Mouse (Mus musculus): ENCODE results near the gene Vim.
A peak's percentile ranks its signal among the peaks of the same experiment; 100 is the strongest.

Gene Vim

GRCm38 (mm10) chr2:13573408-13574065 lies at the start of gene Vim:
TSS of gene Vim (plus strand) at chr2:13573927.
- DNase-seq (ENCODE audit: low spot score in 2 of 2): peak; percentile 28 to 85

- DNase-seq (ENCODE audit: low spot score in 2 of 2): no peak
These were observed 47.5 kb upstream of the Vim start for GRCm38 (mm10) chr2:13526205-13526604.

- DNase-seq (ENCODE audit: low spot score in 2 of 2): no peak
These were observed 46.6 kb upstream of the Vim start for GRCm38 (mm10) chr2:13527125-13527524.

- no peak for DNase-seq (ENCODE audit: low spot score in 2 of 2)
These were observed 46.2 kb upstream of the Vim start for GRCm38 (mm10) chr2:13527531-13527930.

- no peak for DNase-seq (ENCODE audit: low spot score in 2 of 2)
These were observed 44.3 kb upstream of the Vim start for GRCm38 (mm10) chr2:13529253-13529933.

- no peak for DNase-seq (ENCODE audit: low spot score in 2 of 2)
These were observed 43.1 kb upstream of the Vim start for GRCm38 (mm10) chr2:13530639-13531038.

- no peak for DNase-seq (ENCODE audit: low spot score in 2 of 2)
These were observed 37.0 kb upstream of the Vim start for GRCm38 (mm10) chr2:13536747-13537146.

- peak in 1 of 2 experiments; percentile 62 for DNase-seq (ENCODE audit: low spot score in 2 of 2)
These were observed 36.0 kb upstream of the Vim start for GRCm38 (mm10) chr2:13537733-13538132.

GRCm38 (mm10) chr2:13538258-13538657 lies 35.5 kb upstream of the Vim start:
- no peak for DNase-seq (ENCODE audit: low spot score in 2 of 2)

- no peak for DNase-seq (ENCODE audit: low spot score in 2 of 2)
These were observed 34.9 kb upstream of the Vim start for GRCm38 (mm10) chr2:13538704-13539377.

GRCm38 (mm10) chr2:13539860-13540259 lies 33.9 kb upstream of the Vim start:
- no peak for DNase-seq (ENCODE audit: low spot score in 2 of 2)

- DNase-seq (ENCODE audit: low spot score in 2 of 2): no peak
These were observed 30.1 kb upstream of the Vim start for GRCm38 (mm10) chr2:13543519-13544124.

- peak; percentile 79 to 83 for DNase-seq (ENCODE audit: low spot score in 2 of 2)
These were observed 29.4 kb upstream of the Vim start, which contains the start of gene Trdmt1 for GRCm38 (mm10) chr2:13544193-13544824. TSS of gene Trdmt1 (minus strand) at chr2:13544668.

- no peak for DNase-seq (ENCODE audit: low spot score in 2 of 2)
These were observed 25.0 kb upstream of the Vim start for GRCm38 (mm10) chr2:13548749-13549148.

GRCm38 (mm10) chr2:13553966-13554365 lies 19.8 kb upstream of the Vim start:
- no peak for DNase-seq (ENCODE audit: low spot score in 2 of 2)

- no peak for DNase-seq (ENCODE audit: low spot score in 2 of 2)
These were observed 17.5 kb upstream of the Vim start for GRCm38 (mm10) chr2:13556239-13556638.

- no peak for DNase-seq (ENCODE audit: low spot score in 2 of 2)
These were observed 16.3 kb upstream of the Vim start for GRCm38 (mm10) chr2:13557145-13558030.

- DNase-seq (ENCODE audit: low spot score in 2 of 2): peak in 1 of 2 experiments; percentile 31
These were observed 15.0 kb upstream of the Vim start for GRCm38 (mm10) chr2:13558607-13559262.

- no peak for DNase-seq (ENCODE audit: low spot score in 2 of 2)
These were observed 14.4 kb upstream of the Vim start for GRCm38 (mm10) chr2:13559303-13559702.

GRCm38 (mm10) chr2:13559729-13560128 lies 14.0 kb upstream of the Vim start:
- no peak for DNase-seq (ENCODE audit: low spot score in 2 of 2)

All from spleen, postnatal 10 days (tissue).